Mouse (Mus musculus) testis, adult 2 months (tissue): ENCODE measurements around the gene Chn2.

Experiments used
- CTCF ChIP-seq: fragments of 200-500 bp; IDR thresholded peaks from 2 replicates; pipeline ENCODE4 v1.5.1; 2012; ENCODE audit warnings: low read depth, mild to moderate bottlenecking, inconsistent platforms, low read length, moderate library complexity; ENCODE audit not compliant: control insufficient read depth, insufficient read depth, insufficient replicate concordance
- POLR2A ChIP-seq: fragments of 200-500 bp; IDR thresholded peaks from 2 replicates; pipeline ENCODE4 v1.6.1; 2012; ENCODE audit warnings: low read depth, mild to moderate bottlenecking, inconsistent platforms, low read length, moderate library complexity; ENCODE audit not compliant: control insufficient read depth

- TF ChIP-seq POLR2A, result no peak
- TF ChIP-seq CTCF, result no peak
Observed at GRCm38 (mm10) chr6:54117001-54117591, 77.7 kb downstream of the Chn2 start.
